Mouse (Mus musculus): ENCODE data around the gene Gm37240. TPM values are rescaled to one million over a fixed set of nuclear protein-coding genes. Genes with fewer than 3 reads are reported as not detected.

The Gm37240 gene
- polyA plus RNA-seq, 1 experiment from 2014 or later, result 1.1 TPM

GRCm38 (mm10) chr3:85423376-85423997 is 463.8 kb downstream of the Gm37240 start:
- Histone ChIP-seq H3K27me3 (replicated peaks) (no peaks in the 10 kb centered on the region), H3K4me1 (0 out of 2 replicates have a peak, but pooled peaks cover 3% of the 10 kb centered on the region), H3K4me3 (no peak overlapping the region), H3K9ac (no peak overlapping the region), H3K27ac (no peak overlapping the region), H3K36me3 (no peaks in the 10 kb centered on the region), H3K4me2 (replicated peaks) (no peak overlapping the region), H3K9me3 (no peaks in the 10 kb centered on the region)
- no peak for ATAC-seq (ENCODE audit: low FRiP score, low read depth)
- WGBS, result 67% methylated on average over 5 of the region's 5 CpGs

- Histone ChIP-seq H3K27me3 (replicated peaks) (no peaks in the 10 kb centered on the region), H3K9ac (no peak overlapping the region), H3K4me2 (replicated peaks) (no peak overlapping the region), H3K4me1 (0 out of 2 replicates have a peak, but pooled peaks cover 3% of the 10 kb centered on the region), H3K9me3 (no peaks in the 10 kb centered on the region), H3K36me3 (no peaks in the 10 kb centered on the region), H3K4me3 (no peak overlapping the region), H3K27ac (no peak overlapping the region)
- ATAC-seq (ENCODE audit: low FRiP score, low read depth), result no peak
- 88% methylated on average over 9 of the region's 9 CpGs for WGBS
Observed at GRCm38 (mm10) chr3:85421403-85421802, 465.9 kb downstream of the Gm37240 start.

DNA sequence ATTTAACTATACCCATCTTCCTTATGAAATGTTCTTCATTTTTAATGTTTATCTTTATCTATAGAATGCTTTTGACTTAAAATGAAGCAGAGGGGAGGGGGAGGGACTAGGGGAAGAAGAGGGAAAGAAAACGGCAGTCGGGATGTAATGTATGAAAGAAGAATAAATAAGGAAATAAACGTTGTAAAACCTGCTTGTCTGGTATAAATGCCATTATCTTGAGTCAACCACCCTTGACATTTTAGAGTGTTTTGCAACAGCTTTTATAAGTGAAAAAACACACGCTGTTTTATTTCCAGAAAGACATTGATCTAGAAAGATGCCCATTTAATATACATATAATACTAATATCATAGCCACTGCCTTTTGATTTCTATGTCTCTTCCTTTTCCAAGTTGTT is 469.7 kb downstream of the Gm37240 start:
- no peaks in the 10 kb centered on the region for H3K27me3 ChIP-seq (replicated peaks)
- H3K4me1 ChIP-seq, result no peaks in the 10 kb centered on the region
- H3K9me3 ChIP-seq, result no peaks in the 10 kb centered on the region
- 81% methylated on average over 4 of the region's 4 CpGs for WGBS
- H3K36me3 ChIP-seq, result no peaks in the 10 kb centered on the region
- ATAC-seq (ENCODE audit: low FRiP score, low read depth), result no peak
- H3K9ac ChIP-seq, result no peak overlapping the region
- no peak overlapping the region for H3K27ac ChIP-seq
- no peak overlapping the region for H3K4me2 ChIP-seq (replicated peaks)
- H3K4me3 ChIP-seq, result no peak overlapping the region

DNA sequence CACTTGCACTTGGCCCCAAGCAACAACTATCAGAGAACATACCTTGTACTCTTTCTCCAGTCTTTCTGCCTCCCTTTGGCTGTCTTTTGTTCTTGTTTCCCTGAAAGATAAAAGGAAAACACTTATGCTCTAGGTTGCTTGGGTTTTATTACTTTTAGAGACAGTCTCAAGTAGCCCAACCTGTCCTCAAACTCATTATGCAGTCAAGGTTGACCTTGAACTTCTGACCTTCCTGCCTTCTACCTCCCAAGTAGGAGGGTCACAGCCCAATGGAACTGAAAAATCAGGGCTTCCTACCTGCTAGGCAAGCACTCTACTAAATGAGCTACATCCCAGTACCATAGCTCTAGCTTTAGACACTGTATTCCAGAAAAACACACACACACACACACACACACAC is 488.5 kb downstream of the Gm37240 start:
- ATAC-seq (ENCODE audit: low FRiP score, low read depth), result no peak
- Histone ChIP-seq H3K4me3 (no peak overlapping the region), H3K9ac (no peak overlapping the region), H3K27me3 (replicated peaks) (no peaks in the 10 kb centered on the region), H3K4me1 (no peaks in the 10 kb centered on the region), H3K4me2 (replicated peaks) (no peak overlapping the region), H3K36me3 (no peaks in the 10 kb centered on the region), H3K9me3 (peaks cover 11% of the 10 kb centered on the region; the same call in 1 of the 2 replicates), H3K27ac (no peak overlapping the region)

DNA sequence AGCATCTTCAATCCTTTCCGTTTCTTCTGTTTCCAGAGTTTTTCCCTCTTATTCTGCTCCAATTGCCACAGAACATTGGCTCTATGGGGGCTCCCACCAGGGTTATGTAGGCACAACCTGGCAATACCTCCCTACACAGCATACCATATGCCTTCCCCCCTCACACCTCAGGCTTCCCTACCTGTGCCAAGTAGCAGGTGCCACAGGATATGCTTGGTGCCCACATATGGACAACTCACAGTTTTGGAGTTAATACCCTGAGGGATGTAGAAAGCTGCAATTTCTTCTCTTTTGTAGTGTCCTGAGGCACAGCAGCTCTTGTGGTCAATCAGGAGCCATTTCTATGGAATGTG is 488.9 kb downstream of the Gm37240 start:
- Histone ChIP-seq H3K4me1 (no peaks in the 10 kb centered on the region), H3K27me3 (replicated peaks) (no peaks in the 10 kb centered on the region), H3K4me3 (no peak overlapping the region), H3K4me2 (replicated peaks) (no peak overlapping the region), H3K27ac (no peak overlapping the region), H3K9ac (no peak overlapping the region), H3K9me3 (peaks cover 11% of the 10 kb centered on the region; the same call in 1 of the 2 replicates), H3K36me3 (no peaks in the 10 kb centered on the region)
- WGBS, result 83% methylated on average over 1 of the region's 1 CpGs
- no peak for ATAC-seq (ENCODE audit: low FRiP score, low read depth)

DNA sequence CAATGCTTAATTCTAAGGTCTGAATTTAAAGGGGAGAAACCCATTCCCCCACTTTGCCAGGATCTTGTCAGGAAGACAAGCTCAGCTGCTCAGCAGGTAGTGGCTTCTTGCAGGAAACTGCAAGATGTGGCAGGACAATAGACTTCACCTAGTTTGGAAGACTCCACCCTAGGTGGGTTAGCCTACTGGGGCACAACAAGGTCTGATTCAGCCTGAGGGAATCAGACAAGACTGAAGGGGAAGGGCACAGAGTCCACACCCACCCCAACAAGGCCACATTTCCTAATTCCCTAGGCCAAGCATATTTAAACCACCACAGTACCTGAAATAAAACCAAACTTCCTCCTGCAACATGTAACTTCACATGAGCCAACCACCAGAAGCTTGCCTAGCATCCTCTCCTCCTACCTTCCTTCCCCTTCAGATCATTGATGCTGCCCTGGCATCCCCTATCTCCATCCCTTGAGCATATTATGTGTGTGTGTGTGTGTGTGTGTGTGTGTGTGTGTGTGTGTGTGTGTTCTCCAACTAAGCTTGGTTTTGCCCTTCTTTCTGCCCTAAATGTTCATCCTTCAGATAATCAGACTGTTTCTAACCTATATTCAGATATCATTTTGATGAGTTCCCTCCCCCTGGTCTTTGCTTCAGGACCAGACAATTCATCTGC is 489.4 kb downstream of the Gm37240 start:
- Histone ChIP-seq H3K36me3 (no peaks in the 10 kb centered on the region), H3K4me1 (no peaks in the 10 kb centered on the region), H3K4me2 (replicated peaks) (no peak overlapping the region), H3K27ac (no peak overlapping the region), H3K4me3 (no peak overlapping the region), H3K9me3 (peaks cover 11% of the 10 kb centered on the region; the same call in 1 of the 2 replicates), H3K27me3 (replicated peaks) (no peaks in the 10 kb centered on the region), H3K9ac (no peak overlapping the region)
- no peak for ATAC-seq (ENCODE audit: low FRiP score, low read depth)

GRCm38 (mm10) chr3:85393395-85393794 is 493.9 kb downstream of the Gm37240 start:
- H3K27me3 ChIP-seq (replicated peaks), result no peaks in the 10 kb centered on the region
- 93% methylated on average over 3 of the region's 3 CpGs for WGBS

DNA sequence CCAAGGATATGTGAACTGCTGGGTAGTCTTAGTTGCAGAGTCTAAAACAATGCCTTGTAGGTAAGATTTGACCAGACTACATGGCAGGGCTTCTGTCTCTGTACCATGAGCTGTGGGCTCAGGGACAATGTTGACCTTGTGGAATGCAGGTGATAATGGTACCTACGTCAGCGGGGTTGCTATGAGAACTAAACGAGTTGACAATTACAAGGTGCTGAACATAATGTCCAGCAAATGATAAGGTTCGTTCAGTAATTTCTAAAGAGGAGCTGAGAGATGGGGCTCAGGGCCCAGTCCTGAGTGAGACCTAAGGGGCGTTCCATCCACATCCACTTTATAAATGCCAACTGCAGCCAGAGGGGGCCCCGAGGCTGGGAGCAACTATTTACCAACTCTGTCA is 495.6 kb downstream of the Gm37240 start:
- Histone ChIP-seq H3K4me2 (replicated peaks) (no peak overlapping the region), H3K4me3 (no peak overlapping the region), H3K9me3 (peaks cover 11% of the 10 kb centered on the region; the same call in 1 of the 2 replicates), H3K27me3 (replicated peaks) (no peaks in the 10 kb centered on the region), H3K27ac (no peak overlapping the region), H3K4me1 (no peaks in the 10 kb centered on the region), H3K9ac (no peak overlapping the region), H3K36me3 (no peaks in the 10 kb centered on the region)
- no peak for ATAC-seq (ENCODE audit: low FRiP score, low read depth)
- 89% methylated on average over 6 of the region's 6 CpGs for WGBS

More at GRCm38 (mm10) chr3:85393395-85393794, 493.9 kb downstream of the Gm37240 start:
- H3K36me3 ChIP-seq, result no peaks in the 10 kb centered on the region
- no peak overlapping the region for H3K4me3 ChIP-seq
- peaks cover 11% of the 10 kb centered on the region; the same call in 1 of the 2 replicates for H3K9me3 ChIP-seq
- H3K9ac ChIP-seq, result no peak overlapping the region
- H3K4me1 ChIP-seq, result no peaks in the 10 kb centered on the region
- no peak overlapping the region for H3K4me2 ChIP-seq (replicated peaks)
- no peak for ATAC-seq (ENCODE audit: low FRiP score, low read depth)
- H3K27ac ChIP-seq, result no peak overlapping the region

DNA sequence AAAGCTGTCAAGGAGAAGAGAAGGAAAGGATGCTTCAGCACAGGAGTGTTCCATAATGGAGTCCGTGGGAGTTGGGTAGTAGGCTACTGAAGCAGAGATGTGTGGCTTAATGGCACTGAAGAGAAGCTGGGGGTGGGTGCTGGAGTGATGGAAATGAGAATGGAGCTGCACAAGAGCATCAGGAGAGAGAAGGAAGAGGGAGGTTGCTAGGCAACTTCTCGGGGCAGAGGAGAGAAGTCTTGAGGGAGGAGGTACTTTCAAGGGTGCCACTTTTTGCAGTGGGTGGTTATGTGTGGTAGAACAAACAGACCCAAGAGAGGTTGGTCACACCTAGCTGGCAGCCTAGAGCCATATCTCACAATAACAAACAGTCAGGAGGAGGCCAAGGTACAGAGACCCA is 496.2 kb downstream of the Gm37240 start:
- no peak for ATAC-seq (ENCODE audit: low FRiP score, low read depth)
- Histone ChIP-seq H3K27ac (no peak overlapping the region), H3K4me3 (no peak overlapping the region), H3K4me1 (no peaks in the 10 kb centered on the region), H3K9ac (no peak overlapping the region), H3K4me2 (replicated peaks) (no peak overlapping the region), H3K36me3 (no peaks in the 10 kb centered on the region), H3K9me3 (peaks cover 7% of the 10 kb centered on the region; the same call in 1 of the 2 replicates), H3K27me3 (replicated peaks) (no peaks in the 10 kb centered on the region)
- WGBS, result 84% methylated on average over 2 of the region's 2 CpGs

GRCm38 (mm10) chr3:85385371-85385770 is 501.9 kb downstream of the Gm37240 start:
- no peak for ATAC-seq (ENCODE audit: low FRiP score, low read depth)
- no peak overlapping the region for H3K4me3 ChIP-seq
- H3K36me3 ChIP-seq, result no peaks in the 10 kb centered on the region
- H3K9me3 ChIP-seq, result no peaks in the 10 kb centered on the region
- H3K4me2 ChIP-seq (replicated peaks), result no peak overlapping the region
- H3K27me3 ChIP-seq (replicated peaks), result no peaks in the 10 kb centered on the region
- H3K9ac ChIP-seq, result no peak overlapping the region
- H3K4me1 ChIP-seq, result no peaks in the 10 kb centered on the region
- no peak overlapping the region for H3K27ac ChIP-seq

DNA sequence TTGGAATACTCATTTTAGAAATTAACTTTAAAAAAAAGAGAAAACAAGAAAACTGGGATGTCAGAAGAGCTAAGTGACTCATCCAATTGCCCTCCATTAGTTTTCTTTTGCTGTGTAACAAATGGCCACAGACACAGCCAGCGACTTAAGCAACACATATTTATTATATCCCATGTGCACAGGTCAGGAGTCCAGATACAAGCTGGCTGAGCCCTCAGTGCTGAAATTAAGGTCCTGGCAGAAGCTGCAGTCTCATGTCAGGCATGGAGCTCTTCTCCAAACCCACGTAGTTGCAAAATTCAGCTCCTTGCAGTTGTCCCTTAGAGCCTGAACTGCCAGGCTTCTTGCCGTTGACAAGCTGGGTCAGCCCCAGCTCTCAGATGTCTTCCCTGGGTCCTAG is 504.0 kb downstream of the Gm37240 start:
- Histone ChIP-seq H3K27me3 (replicated peaks) (no peaks in the 10 kb centered on the region), H3K9ac (no peak overlapping the region), H3K9me3 (no peaks in the 10 kb centered on the region), H3K27ac (no peak overlapping the region), H3K36me3 (no peaks in the 10 kb centered on the region), H3K4me1 (no peaks in the 10 kb centered on the region), H3K4me3 (no peak overlapping the region), H3K4me2 (replicated peaks) (no peak overlapping the region)
- no peak for ATAC-seq (ENCODE audit: low FRiP score, low read depth)
- WGBS, result 83% methylated on average over 3 of the region's 3 CpGs

GRCm38 (mm10) chr3:85378703-85379395 is 508.5 kb downstream of the Gm37240 start:
- no peak for ATAC-seq (ENCODE audit: low FRiP score, low read depth)
- WGBS, result 76% methylated on average over 16 of the region's 16 CpGs
- Histone ChIP-seq H3K4me2 (replicated peaks) (no peak overlapping the region), H3K36me3 (no peaks in the 10 kb centered on the region), H3K27ac (no peak overlapping the region), H3K9ac (no peak overlapping the region), H3K9me3 (no peaks in the 10 kb centered on the region), H3K4me1 (no peaks in the 10 kb centered on the region), H3K4me3 (no peak overlapping the region), H3K27me3 (replicated peaks) (no peaks in the 10 kb centered on the region)

Measured in neural tube, embryonic 12.5 days (tissue).